Mouse (Mus musculus): Measurements from ENCODE around the gene Ccnd3. TPM values are rescaled to one million over a fixed set of nuclear protein-coding genes. Genes with fewer than 3 reads are reported as not detected.

Gene Ccnd3
- total and polyA plus RNA-seq, 2 experiments from 2014 or later: 42.6 to 54.0 TPM

GRCm38 (mm10) chr17:47511111-47512020, 6.5 kb downstream of the Ccnd3 start:
- DNase-seq (peak; percentile 88), ATAC-seq (peak; percentile 94)
- Histone ChIP-seq H3K27me3 (ENCODE audit: insufficient read depth, low read length) (no peaks in the 10 kb centered on the region), H3K4me1 (ENCODE audit: insufficient read depth) (no peaks in the 10 kb centered on the region), H3K9me3 (ENCODE audit: low read length) (no peaks in the 10 kb centered on the region), H3K36me3 (ENCODE audit: insufficient read depth) (no peaks in the 10 kb centered on the region), H3K4me3 (ENCODE audit: low read depth, low read length) (no peak overlapping the region), H3K27ac (ENCODE audit: low read depth, low read length) (0 out of 2 replicates have a peak overlapping the region, but pooled peaks have one; percentile 6), H3K4me2 (ENCODE audit: low read depth) (peak overlapping the region; percentile 32; the same call in 1 of the 2 replicates), H3K9ac (no peak overlapping the region)
- WGBS: 20% methylated on average over 25 of the region's 25 CpGs
- peak; percentile 83 for TF ChIP-seq CTCF (IDR thresholded peaks at IDR 0.05; ENCODE audit: low read depth)

GRCm38 (mm10) chr17:47512956-47513775, 8.3 kb downstream of the Ccnd3 start:
- no peak for DNase-seq
- no peak for ATAC-seq
- H3K27me3 ChIP-seq (ENCODE audit: insufficient read depth, low read length): no peaks in the 10 kb centered on the region
- no peak overlapping the region for H3K27ac ChIP-seq (ENCODE audit: low read depth, low read length)
- WGBS: 73% methylated on average over 10 of the region's 10 CpGs
- no peaks in the 10 kb centered on the region for H3K36me3 ChIP-seq (ENCODE audit: insufficient read depth)
- TF ChIP-seq CTCF (IDR thresholded peaks at IDR 0.05; ENCODE audit: low read depth): no peak
- H3K9ac ChIP-seq: no peak overlapping the region
- H3K4me1 ChIP-seq (ENCODE audit: insufficient read depth): no peaks in the 10 kb centered on the region
- H3K4me2 ChIP-seq (ENCODE audit: low read depth): no peak overlapping the region
- no peaks in the 10 kb centered on the region for H3K9me3 ChIP-seq (ENCODE audit: low read length)
- H3K4me3 ChIP-seq (ENCODE audit: low read depth, low read length): no peak overlapping the region

- Histone ChIP-seq H3K27ac (ENCODE audit: low read depth, low read length) (no peak overlapping the region), H3K9me3 (ENCODE audit: low read length) (no peaks in the 10 kb centered on the region), H3K36me3 (ENCODE audit: insufficient read depth) (no peaks in the 10 kb centered on the region), H3K27me3 (ENCODE audit: insufficient read depth, low read length) (no peaks in the 10 kb centered on the region), H3K4me2 (ENCODE audit: low read depth) (no peak overlapping the region), H3K4me1 (ENCODE audit: insufficient read depth) (no peaks in the 10 kb centered on the region), H3K4me3 (ENCODE audit: low read depth, low read length) (no peak overlapping the region), H3K9ac (no peak overlapping the region)
- ATAC-seq (no peak), DNase-seq (no peak)
- 88% methylated on average over 7 of the region's 7 CpGs for WGBS
- no peak for TF ChIP-seq CTCF (IDR thresholded peaks at IDR 0.05; ENCODE audit: low read depth)
Observed at GRCm38 (mm10) chr17:47515180-47515844, 10.5 kb downstream of the Ccnd3 start.

- H3K4me3 ChIP-seq (ENCODE audit: low read depth, low read length): no peak overlapping the region
- no peaks in the 10 kb centered on the region for H3K36me3 ChIP-seq (ENCODE audit: insufficient read depth)
- no peak overlapping the region for H3K9ac ChIP-seq
- 95% methylated on average over 3 of the region's 3 CpGs for WGBS
- H3K4me1 ChIP-seq (ENCODE audit: insufficient read depth): 0 out of 2 replicates have a peak, but pooled peaks cover under 1% of the 10 kb centered on the region
- ATAC-seq: no peak
- H3K27ac ChIP-seq (ENCODE audit: low read depth, low read length): no peak overlapping the region
- no peaks in the 10 kb centered on the region for H3K9me3 ChIP-seq (ENCODE audit: low read length)
- TF ChIP-seq CTCF (IDR thresholded peaks at IDR 0.05; ENCODE audit: low read depth): no peak
- DNase-seq: no peak
- no peaks in the 10 kb centered on the region for H3K27me3 ChIP-seq (ENCODE audit: insufficient read depth, low read length)
- no peak overlapping the region for H3K4me2 ChIP-seq (ENCODE audit: low read depth)
Observed at GRCm38 (mm10) chr17:47516232-47516631, 11.4 kb downstream of the Ccnd3 start.

GRCm38 (mm10) chr17:47518205-47518604, 13.4 kb downstream of the Ccnd3 start:
- no peak for DNase-seq
- TF ChIP-seq CTCF (IDR thresholded peaks at IDR 0.05; ENCODE audit: low read depth): no peak
- no peak for ATAC-seq
- Histone ChIP-seq H3K36me3 (ENCODE audit: insufficient read depth) (no peaks in the 10 kb centered on the region), H3K27me3 (ENCODE audit: insufficient read depth, low read length) (no peaks in the 10 kb centered on the region), H3K9me3 (ENCODE audit: low read length) (no peaks in the 10 kb centered on the region), H3K4me3 (ENCODE audit: low read depth, low read length) (no peak overlapping the region), H3K27ac (ENCODE audit: low read depth, low read length) (no peak overlapping the region; the same call in 1 of the 2 replicates), H3K4me2 (ENCODE audit: low read depth) (no peak overlapping the region), H3K4me1 (ENCODE audit: insufficient read depth) (peaks cover 10% of the 10 kb centered on the region; the same call in 1 of the 2 replicates), H3K9ac (0 out of 2 replicates have a peak overlapping the region, but pooled peaks have one; percentile 6)
- WGBS: 19% methylated on average over 8 of the region's 8 CpGs

GRCm38 (mm10) chr17:47521551-47522258, 16.9 kb downstream of the Ccnd3 start:
- no peaks in the 10 kb centered on the region for H3K27me3 ChIP-seq (ENCODE audit: insufficient read depth, low read length)
- no peak for TF ChIP-seq CTCF (IDR thresholded peaks at IDR 0.05; ENCODE audit: low read depth)
- H3K4me1 ChIP-seq (ENCODE audit: insufficient read depth): peaks cover 10% of the 10 kb centered on the region; the same call in 1 of the 2 replicates
- peak overlapping the region; percentile 17 for H3K4me3 ChIP-seq (ENCODE audit: low read depth, low read length)
- DNase-seq (peak; percentile 55), ATAC-seq (peak; percentile 93)
- peak overlapping the region; percentile 50 for H3K9ac ChIP-seq
- H3K36me3 ChIP-seq (ENCODE audit: insufficient read depth): no peaks in the 10 kb centered on the region
- H3K27ac ChIP-seq (ENCODE audit: low read depth, low read length): peak overlapping the region; percentile 81
- 5% methylated on average over 17 of the region's 17 CpGs for WGBS
- H3K9me3 ChIP-seq (ENCODE audit: low read length): no peaks in the 10 kb centered on the region
- peak overlapping the region; percentile 42 for H3K4me2 ChIP-seq (ENCODE audit: low read depth)
